Mouse (Mus musculus): ENCODE results near the gene Ppcs.

DNA sequence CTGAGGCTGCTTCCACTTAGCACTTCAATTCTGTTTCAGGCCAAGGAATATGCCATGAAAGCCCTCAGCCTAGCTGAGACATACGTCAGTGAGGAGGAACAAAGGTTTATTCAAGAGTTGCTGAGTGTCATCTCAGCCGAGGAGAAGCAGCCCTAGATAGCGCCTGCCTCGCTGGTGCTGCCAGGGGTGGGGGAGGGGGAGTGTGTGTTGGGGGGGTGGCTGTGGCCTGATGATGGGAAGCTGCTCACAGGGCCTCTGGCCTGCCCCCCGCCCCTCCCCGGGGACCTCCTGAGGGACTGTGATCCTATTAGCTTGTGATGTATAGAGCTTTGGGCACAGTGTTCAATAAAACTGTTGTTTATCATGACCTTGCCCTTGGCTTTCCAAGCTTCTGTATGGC, 31.3 kb upstream of the Ppcs start:
- TF ChIP-seq POLR2A (IDR thresholded peaks at IDR 0.05; ENCODE audit: control insufficient read depth, low read depth, low read length) (no peak), CTCF (IDR thresholded peaks at IDR 0.05; ENCODE audit: control insufficient read depth, insufficient read depth, insufficient replicate concordance, low read depth, low read length) (no peak)
